Mouse (Mus musculus): ENCODE results near the gene Vash2.
A peak's percentile ranks its signal among the peaks of the same experiment; 100 is the strongest.

The Vash2 gene

GRCm38 (mm10) chr1:190976887-190977573, 2.1 kb downstream of the Vash2 start:
- no peak for DNase-seq (ENCODE audit: low read depth, low spot score)

GRCm38 (mm10) chr1:190974833-190975232, 4.3 kb downstream of the Vash2 start:
- no peak for DNase-seq (ENCODE audit: low read depth, low spot score)

DNA sequence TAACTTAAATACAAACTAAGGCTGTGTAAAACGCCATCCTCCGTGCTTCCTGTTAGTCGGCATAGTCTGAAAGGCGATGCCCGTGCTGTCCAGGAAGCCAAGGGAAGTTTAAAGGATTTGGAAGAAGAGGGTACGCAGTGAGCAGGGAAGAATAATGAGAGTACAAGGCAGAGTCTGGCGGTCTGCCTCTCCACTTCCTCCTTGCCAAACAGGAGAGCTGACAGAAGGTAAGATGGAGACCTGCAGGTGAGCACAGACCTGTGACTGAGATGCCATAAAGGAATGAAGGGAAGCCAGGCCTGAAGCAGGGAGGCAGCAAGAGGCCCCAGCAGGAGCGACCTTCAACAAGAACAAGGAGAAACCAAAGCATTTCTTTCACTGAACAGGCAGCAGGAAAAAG, 4.9 kb downstream of the Vash2 start:
- no peak for DNase-seq (ENCODE audit: low read depth, low spot score)

DNA sequence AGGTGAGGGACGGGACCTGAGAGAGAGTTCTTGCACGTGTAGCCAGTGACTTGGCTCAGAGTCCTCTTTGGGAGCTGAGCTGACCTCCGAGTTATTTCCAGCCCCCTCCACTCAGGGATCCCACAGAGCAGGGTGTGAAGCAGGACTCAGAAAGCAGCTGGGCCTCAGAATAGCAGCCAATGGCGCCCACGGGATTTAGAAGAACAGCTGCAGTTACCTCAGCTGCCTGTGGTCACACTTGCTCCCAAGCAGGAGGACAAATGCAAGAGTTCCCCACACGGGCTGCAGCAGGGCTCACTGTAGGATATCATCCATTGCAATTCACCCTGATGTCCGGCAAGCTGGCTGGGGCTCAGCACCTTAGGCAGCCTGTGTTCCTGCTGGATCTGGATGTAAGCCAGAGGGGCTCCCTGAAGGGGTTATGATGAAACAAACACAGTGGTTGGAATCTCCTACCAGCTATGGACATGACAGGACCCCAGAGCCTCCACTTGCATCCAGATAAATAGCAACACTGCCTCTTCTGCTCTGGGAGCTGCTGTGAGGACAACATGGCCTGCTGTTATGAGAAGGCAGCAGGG, 6.4 kb downstream of the Vash2 start:
- DNase-seq (ENCODE audit: low read depth, low spot score): no peak

GRCm38 (mm10) chr1:190971708-190972610, 7.1 kb downstream of the Vash2 start:
- DNase-seq (ENCODE audit: low read depth, low spot score): no peak

DNA sequence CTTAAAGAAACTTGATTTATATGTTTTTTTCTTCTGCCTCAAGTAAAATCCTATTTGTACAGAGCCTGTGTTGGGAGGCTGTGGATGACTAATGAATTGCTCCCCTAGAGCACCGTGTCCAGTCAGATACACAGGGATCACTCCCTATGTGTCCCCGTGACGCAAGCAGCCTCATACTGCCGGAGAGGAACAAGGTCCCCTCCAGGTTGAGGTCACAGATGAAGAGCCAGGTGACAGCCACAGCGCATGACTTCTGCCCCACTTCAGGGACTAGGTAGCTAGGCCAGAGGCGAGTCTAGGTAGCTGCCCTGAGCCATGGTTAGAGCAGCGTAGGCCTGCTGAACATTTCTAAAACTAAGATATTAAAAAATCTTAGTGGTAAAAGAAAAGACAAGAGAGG, 11.1 kb downstream of the Vash2 start:
- no peak for DNase-seq (ENCODE audit: low read depth, low spot score)

DNA sequence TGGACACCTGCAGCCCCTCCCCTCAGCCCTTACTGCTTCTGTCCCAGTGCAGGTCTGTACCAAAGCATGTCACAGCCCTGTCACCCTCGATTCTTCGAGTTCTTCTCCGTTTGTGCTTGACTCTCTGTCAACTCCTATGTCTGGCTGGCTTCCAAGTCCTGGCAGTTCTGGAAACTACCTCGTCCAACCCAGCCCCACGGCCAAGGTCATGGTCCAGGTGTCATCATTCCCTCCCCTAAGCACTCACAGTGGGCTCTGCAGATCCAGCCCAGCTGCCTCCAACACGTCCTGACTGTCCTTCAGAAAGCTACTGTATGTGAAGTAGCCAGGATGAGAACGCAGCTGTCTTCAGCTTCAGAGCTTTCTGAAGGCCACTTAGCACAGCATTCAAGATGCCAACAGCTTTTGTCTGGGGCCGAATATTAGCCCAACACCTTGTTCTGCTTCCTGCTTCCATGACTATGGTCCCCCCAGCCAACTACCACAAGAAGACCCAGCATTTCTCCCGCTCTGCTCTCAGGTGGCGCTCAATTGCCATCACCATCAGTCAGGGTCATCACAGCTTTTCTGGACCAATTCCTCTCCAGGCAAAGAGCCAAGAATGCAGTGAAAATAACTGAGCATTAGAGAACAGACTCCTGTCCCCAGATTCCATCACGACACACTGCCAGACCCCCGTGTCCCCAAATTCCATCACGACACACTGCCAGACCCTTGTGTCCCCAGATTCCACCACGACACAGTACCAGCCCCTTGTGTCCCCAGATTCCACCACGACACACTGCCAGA, 13.9 kb downstream of the Vash2 start:
- DNase-seq (ENCODE audit: low read depth, low spot score): no peak

GRCm38 (mm10) chr1:190962760-190963159, 16.3 kb downstream of the Vash2 start:
- DNase-seq (ENCODE audit: low read depth, low spot score): no peak

GRCm38 (mm10) chr1:190958821-190959220, 20.3 kb downstream of the Vash2 start:
- no peak for DNase-seq (ENCODE audit: low read depth, low spot score)

- no peak for DNase-seq (ENCODE audit: low read depth, low spot score)
Measured at GRCm38 (mm10) chr1:190953009-190953408, 26.1 kb downstream of the Vash2 start.

GRCm38 (mm10) chr1:190951014-190951413, 28.1 kb downstream of the Vash2 start:
- DNase-seq (ENCODE audit: low read depth, low spot score): no peak

- no peak for DNase-seq (ENCODE audit: low read depth, low spot score)
Measured at GRCm38 (mm10) chr1:190948846-190949245, 30.2 kb downstream of the Vash2 start.

- no peak for DNase-seq (ENCODE audit: low read depth, low spot score)
Measured at GRCm38 (mm10) chr1:190948439-190948838, 30.7 kb downstream of the Vash2 start.

DNA sequence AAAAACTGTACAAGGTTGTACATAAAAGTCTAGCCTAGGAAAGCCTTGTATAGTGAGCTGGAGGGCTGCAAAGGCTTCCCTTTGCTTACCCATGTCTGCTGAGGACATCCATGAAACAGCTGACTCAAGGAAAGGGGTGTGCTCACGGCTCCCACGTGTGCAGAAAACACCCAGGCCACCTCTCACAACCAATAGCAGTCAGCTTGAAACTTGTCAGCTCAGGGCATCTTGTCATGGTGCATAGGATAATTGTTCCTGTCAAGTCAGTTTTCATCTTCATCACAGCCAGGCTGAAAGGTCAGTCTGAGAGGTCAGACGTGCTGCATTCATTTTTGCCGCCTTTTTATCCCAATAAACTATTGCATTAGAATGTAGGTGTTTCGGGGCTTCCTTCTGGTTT, 31.1 kb downstream of the Vash2 start:
- DNase-seq (ENCODE audit: low read depth, low spot score): no peak

GRCm38 (mm10) chr1:190944109-190944760, 34.9 kb downstream of the Vash2 start:
- DNase-seq (ENCODE audit: low read depth, low spot score): peak; percentile 64

DNA sequence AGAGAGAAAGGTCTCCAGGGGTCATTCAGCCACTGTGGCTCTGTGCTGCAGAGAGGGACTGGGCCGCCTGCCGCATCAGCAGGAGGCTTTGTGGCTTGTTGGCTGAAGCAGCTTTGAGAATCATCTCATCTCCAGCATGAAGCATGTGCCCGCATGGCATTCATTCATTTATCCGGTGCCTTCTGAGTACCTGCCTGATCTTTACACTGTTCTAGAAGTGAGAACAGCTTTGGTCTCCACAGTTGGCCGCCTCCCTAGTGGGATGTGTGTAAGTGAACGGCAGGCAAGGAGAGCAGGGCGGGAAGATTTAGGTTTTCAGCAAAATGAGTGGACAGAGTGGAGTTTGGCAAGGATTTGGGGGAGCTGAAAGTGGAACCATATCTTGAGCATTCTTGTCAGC, 39.3 kb downstream of the Vash2 start:
- no peak for DNase-seq (ENCODE audit: low read depth, low spot score)

- DNase-seq (ENCODE audit: low read depth, low spot score): no peak
Measured at GRCm38 (mm10) chr1:190930181-190930580, 48.9 kb downstream of the Vash2 start.

GRCm38 (mm10) chr1:190929010-190929695, 49.9 kb downstream of the Vash2 start:
- peak; percentile 66 for DNase-seq (ENCODE audit: low read depth, low spot score)

GRCm38 (mm10) chr1:190928370-190929009, 50.6 kb downstream of the Vash2 start:
- DNase-seq (ENCODE audit: low read depth, low spot score): peak; percentile 99

DNA sequence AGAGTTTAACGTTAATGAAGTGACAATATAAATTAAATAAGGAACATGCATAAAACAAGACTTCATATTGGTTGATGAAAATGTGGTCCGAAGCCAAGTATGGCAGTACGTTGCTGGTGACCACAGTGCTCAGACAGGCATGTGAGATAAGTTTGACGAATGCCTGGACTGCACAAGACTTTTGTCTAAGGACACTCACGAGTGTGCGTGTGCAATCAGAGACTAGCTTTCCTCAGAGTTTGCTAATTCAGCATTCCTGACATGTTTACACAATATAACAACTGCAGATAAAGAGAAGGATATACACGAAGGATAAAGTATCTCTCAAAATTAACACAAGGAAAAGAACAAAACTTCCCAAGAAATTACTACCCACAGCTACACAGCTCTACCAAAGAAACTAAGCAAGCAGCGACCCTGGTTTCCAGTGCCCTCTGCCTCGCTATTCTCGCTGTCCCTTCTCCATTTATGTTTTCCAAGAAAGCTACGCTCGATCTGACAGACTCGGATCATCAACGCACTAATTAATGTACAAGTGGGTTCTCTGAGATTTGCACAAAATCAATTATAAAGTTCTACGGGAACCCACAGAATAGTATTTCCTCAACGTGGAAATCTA, 51.2 kb downstream of the Vash2 start:
- DNase-seq (ENCODE audit: low read depth, low spot score): peak; percentile 33

Data from A20 (cell line).